Mouse (Mus musculus): ENCODE data around the gene Tmcc3.

GRCm38 (mm10) chr10:94623617-94624016 is 311.9 kb downstream of the Tmcc3 start:
- peak; percentile 87; the same call in 1 of the 2 replicates for TF ChIP-seq CTCF (IDR thresholded peaks at IDR 0.05; ENCODE audit: extremely low read depth, insufficient read depth, insufficient read length, insufficient replicate concordance)
- TF ChIP-seq POLR2A (IDR thresholded peaks at IDR 0.05; ENCODE audit: low read depth, low read length) = no peak
